Mouse (Mus musculus) MEL (cell line): ENCODE measurements around the gene Ripply3. TPM values are rescaled to one million over a fixed set of nuclear protein-coding genes. Genes with fewer than 3 reads are reported as not detected.
A peak's percentile ranks its signal among the peaks of the same experiment; 100 is the strongest.

Experiments
- DNase-seq: peaks from one replicate; pipeline ENCODE4 v3.0.0; 2011; ENCODE audit warnings: low read depth, low spot score
- H3K27ac ChIP-seq: 2 replicates; pipeline ENCODE4 v1.5.1; 2012; ENCODE audit warnings: low read depth, mild to moderate bottlenecking, control low read depth, low read length, moderate library complexity; ENCODE audit not compliant: control insufficient read depth
- H3K27me3 ChIP-seq, 2 experiments: fragments of 150-350 bp in 1 of 2; sonication (generic) in 1 of 2; 2 replicates each; pipeline ENCODE4 v1.6.1; 2012; ENCODE audit warnings: low read length in 2 of 2, mild to moderate bottlenecking in 2 of 2, improper control_type of control experiment in 1 of 2, moderate library complexity in 1 of 2; ENCODE audit not compliant: insufficient read depth in 2 of 2, control insufficient read depth in 1 of 2
- H3K36me3 ChIP-seq, 2 experiments: 2 replicates each; pipeline ENCODE4 v1.6.1; 2012 to 2014; ENCODE audit warnings: low read length in 2 of 2, improper control_type of control experiment in 1 of 2, inconsistent platforms in 1 of 2, mild to moderate bottlenecking in 1 of 2; ENCODE audit not compliant: insufficient read depth in 2 of 2, control insufficient read depth in 1 of 2
- H3K4me1 ChIP-seq, 2 experiments: fragments of 150-350 bp in 1 of 2; sonication (generic) in 1 of 2; 2 replicates each; pipeline ENCODE4 v1.6.1; 2012; ENCODE audit warnings: low read length in 2 of 2, improper control_type of control experiment in 1 of 2, mild to moderate bottlenecking in 1 of 2; ENCODE audit not compliant: insufficient read depth in 2 of 2, control insufficient read depth in 1 of 2
- H3K4me3 ChIP-seq, 2 experiments: fragments of 150-350 bp in 1 of 2; sonication (generic) in 1 of 2; 2 replicates each; pipeline ENCODE4 v1.5.1; 2012; ENCODE audit warnings: low read depth in 2 of 2, low read length in 2 of 2, mild to moderate bottlenecking in 2 of 2, moderate library complexity in 2 of 2, control low read depth in 1 of 2, improper control_type of control experiment in 1 of 2; ENCODE audit not compliant: control insufficient read depth in 1 of 2, insufficient read depth in 1 of 2
- H3K79me2 ChIP-seq: 2 replicates; pipeline ENCODE4 v1.6.1; 2012; ENCODE audit warnings: mild to moderate bottlenecking, low read length, moderate library complexity; ENCODE audit not compliant: control insufficient read depth, poor library complexity, insufficient read depth
- H3K9ac ChIP-seq: 2 replicates; pipeline ENCODE4 v1.6.1; 2012; ENCODE audit warnings: low read depth, mild to moderate bottlenecking, control low read depth, low read length, moderate library complexity; ENCODE audit not compliant: control insufficient read depth, poor library complexity, severe bottlenecking
- H3K9me3 ChIP-seq: fragments of 150-350 bp; sonication (generic); replicated peaks from 2 replicates; pipeline ENCODE4 v1.6.1; 2012; ENCODE audit warnings: mild to moderate bottlenecking, low read length, improper control_type of control experiment, moderate library complexity; ENCODE audit not compliant: insufficient read depth
- BHLHE40 ChIP-seq: IDR thresholded peaks from 2 replicates; pipeline ENCODE4 v1.6.1; 2012; ENCODE audit warnings: low read depth, mild to moderate bottlenecking, inconsistent platforms, low read length, improper control_type of control experiment, borderline replicate concordance
- CHD1 ChIP-seq: IDR thresholded peaks from 2 replicates; pipeline ENCODE4 v1.6.1; 2012; ENCODE audit warnings: low read depth, mild to moderate bottlenecking, inconsistent platforms, low read length, improper control_type of control experiment
- CHD2 ChIP-seq: IDR thresholded peaks from 2 replicates; pipeline ENCODE4 v1.6.1; 2011; ENCODE audit warnings: low read length, improper control_type of control experiment
- CTCF ChIP-seq, 3 experiments: IDR thresholded peaks in 2 of 3; conservative IDR thresholded peaks in 1 of 3; 2 replicates each; pipeline ENCODE4 v1.5.1; 2011 to 2012; ENCODE audit warnings: low read length in 3 of 3, low read depth in 2 of 3, mild to moderate bottlenecking in 2 of 3, improper control_type of control experiment in 1 of 3, inconsistent platforms in 1 of 3, mixed read lengths in 1 of 3, moderate library complexity in 1 of 3; ENCODE audit not compliant: control insufficient read depth in 1 of 3, insufficient read depth in 1 of 3, poor library complexity in 1 of 3, severe bottlenecking in 1 of 3
- E2F4 ChIP-seq: IDR thresholded peaks from 2 replicates; pipeline ENCODE4 v1.6.1; 2011; ENCODE audit warnings: low read depth, low read length, improper control_type of control experiment, borderline replicate concordance
- ELF1 ChIP-seq: IDR thresholded peaks from 2 replicates; pipeline ENCODE4 v1.6.1; 2014; ENCODE audit warnings: low read depth, mild to moderate bottlenecking, inconsistent platforms, low read length, improper control_type of control experiment, moderate library complexity
- EP300 ChIP-seq, 2 experiments: IDR thresholded peaks; 2 replicates each; pipeline ENCODE4 v1.6.1; 2011; ENCODE audit warnings: improper control_type of control experiment in 2 of 2, low read length in 2 of 2, low read depth in 1 of 2, mild to moderate bottlenecking in 1 of 2
- ETS1 ChIP-seq: IDR thresholded peaks from 2 replicates; pipeline ENCODE4 v1.6.1; 2012; ENCODE audit warnings: low read depth, mild to moderate bottlenecking, inconsistent platforms, low read length, improper control_type of control experiment, moderate library complexity
- GABPA ChIP-seq: IDR thresholded peaks from 2 replicates; pipeline ENCODE4 v1.6.1; 2012; ENCODE audit warnings: low read depth, mild to moderate bottlenecking, inconsistent platforms, low read length, improper control_type of control experiment, moderate library complexity
- GATA1 ChIP-seq: IDR thresholded peaks from 2 replicates; pipeline ENCODE4 v1.6.1; 2011; ENCODE audit warnings: low read depth, low read length, improper control_type of control experiment
- HCFC1 ChIP-seq: IDR thresholded peaks from 2 replicates; pipeline ENCODE4 v1.6.1; 2012; ENCODE audit warnings: low read depth, mild to moderate bottlenecking, inconsistent platforms, low read length, improper control_type of control experiment, moderate library complexity
- JUND ChIP-seq: IDR thresholded peaks from 2 replicates; pipeline ENCODE4 v1.6.1; 2011; ENCODE audit warnings: low read depth, mild to moderate bottlenecking, improper control_type of control experiment, low read length
- KAT2A ChIP-seq: conservative IDR thresholded peaks from 2 replicates; pipeline ENCODE4 v1.6.1; 2012; ENCODE audit warnings: low read depth, low read length, improper control_type of control experiment, inconsistent platforms
- MAX ChIP-seq: IDR thresholded peaks from 2 replicates; pipeline ENCODE4 v1.6.1; 2011; ENCODE audit warnings: low read length, improper control_type of control experiment
- MAZ ChIP-seq: IDR thresholded peaks from 2 replicates; pipeline ENCODE4 v1.6.1; 2012; ENCODE audit warnings: low read depth, mild to moderate bottlenecking, inconsistent platforms, low read length, improper control_type of control experiment
- MEF2A ChIP-seq: IDR thresholded peaks from 2 replicates; pipeline ENCODE4 v1.6.1; 2014; ENCODE audit warnings: low read depth, mild to moderate bottlenecking, inconsistent platforms, low read length, improper control_type of control experiment; ENCODE audit not compliant: poor library complexity, insufficient replicate concordance, severe bottlenecking; ENCODE audit errors: extremely low read depth
- MXI1 ChIP-seq: IDR thresholded peaks from 2 replicates; pipeline ENCODE4 v1.6.1; 2011; ENCODE audit warnings: mild to moderate bottlenecking, low read depth, low read length, improper control_type of control experiment
- MYB ChIP-seq: IDR thresholded peaks from 2 replicates; pipeline ENCODE4 v1.6.1; 2011; ENCODE audit warnings: mild to moderate bottlenecking, low read depth, low read length, improper control_type of control experiment
- MYC ChIP-seq: IDR thresholded peaks from 2 replicates; pipeline ENCODE4 v1.6.1; 2011; ENCODE audit warnings: low read depth, mild to moderate bottlenecking, low read length, improper control_type of control experiment, moderate library complexity
- NELFE ChIP-seq: IDR thresholded peaks from 2 replicates; pipeline ENCODE4 v1.6.1; 2011; ENCODE audit warnings: low read depth, low read length, improper control_type of control experiment
- NRF1 ChIP-seq: IDR thresholded peaks from 2 replicates; pipeline ENCODE4 v1.6.1; 2014; ENCODE audit warnings: low read depth, mild to moderate bottlenecking, inconsistent platforms, low read length, improper control_type of control experiment, moderate library complexity; ENCODE audit not compliant: poor library complexity, insufficient read depth, severe bottlenecking
- POLR2A ChIP-seq, 2 experiments: IDR thresholded peaks; 2 replicates each; pipeline ENCODE4 v1.6.1; 2011 to 2012; ENCODE audit warnings: low read length in 2 of 2, mild to moderate bottlenecking in 2 of 2, control low read depth in 1 of 2, improper control_type of control experiment in 1 of 2, low read depth in 1 of 2, moderate library complexity in 1 of 2; ENCODE audit not compliant: control insufficient read depth in 1 of 2, insufficient read depth in 1 of 2, poor library complexity in 1 of 2
- POLR2AphosphoS2 ChIP-seq: IDR thresholded peaks from 2 replicates; pipeline ENCODE4 v1.6.1; 2011; ENCODE audit warnings: low read length, improper control_type of control experiment
- POLR2AphosphoS5 ChIP-seq: IDR thresholded peaks from 2 replicates; pipeline ENCODE4 v1.6.1; 2012; ENCODE audit warnings: low read depth, borderline replicate concordance, mild to moderate bottlenecking, inconsistent platforms, low read length, moderate library complexity, mixed read lengths
- RAD21 ChIP-seq: IDR thresholded peaks from 2 replicates; pipeline ENCODE4 v1.6.1; 2011; ENCODE audit warnings: mild to moderate bottlenecking, low read depth, low read length, improper control_type of control experiment
- RCOR1 ChIP-seq: IDR thresholded peaks from 2 replicates; pipeline ENCODE4 v1.6.1; 2012; ENCODE audit warnings: low read depth, mild to moderate bottlenecking, inconsistent platforms, low read length, improper control_type of control experiment
- SIN3A ChIP-seq: IDR thresholded peaks from 2 replicates; pipeline ENCODE4 v1.6.1; 2012; ENCODE audit warnings: low read length, improper control_type of control experiment, inconsistent platforms
- SMC3 ChIP-seq: IDR thresholded peaks from 2 replicates; pipeline ENCODE4 v1.6.1; 2011; ENCODE audit warnings: low read depth, low read length, improper control_type of control experiment
- TAL1 ChIP-seq: IDR thresholded peaks from 2 replicates; pipeline ENCODE4 v1.6.1; 2012; ENCODE audit warnings: mild to moderate bottlenecking, inconsistent platforms, low read length, moderate library complexity, mixed read lengths
- TBP ChIP-seq: IDR thresholded peaks from 2 replicates; pipeline ENCODE4 v1.8.0; 2011; ENCODE audit warnings: low read depth, low read length, improper control_type of control experiment
- TCF12 ChIP-seq: IDR thresholded peaks from 2 replicates; pipeline ENCODE4 v1.6.1; 2014; ENCODE audit warnings: low read depth, mild to moderate bottlenecking, inconsistent platforms, low read length, improper control_type of control experiment, moderate library complexity
- UBTF ChIP-seq: IDR thresholded peaks from 2 replicates; pipeline ENCODE4 v1.6.1; 2012; ENCODE audit warnings: low read depth, mild to moderate bottlenecking, inconsistent platforms, low read length, improper control_type of control experiment, moderate library complexity, borderline replicate concordance; ENCODE audit not compliant: insufficient read depth
- USF1 ChIP-seq: IDR thresholded peaks from 2 replicates; pipeline ENCODE4 v1.6.1; 2014; ENCODE audit warnings: low read depth, mild to moderate bottlenecking, inconsistent platforms, low read length, improper control_type of control experiment, moderate library complexity
- USF2 ChIP-seq, 2 experiments: IDR thresholded peaks; 2 replicates each; pipeline ENCODE4 v1.6.1; 2011 to 2012; ENCODE audit warnings: improper control_type of control experiment in 2 of 2, low read length in 2 of 2, borderline replicate concordance in 1 of 2, inconsistent platforms in 1 of 2, low read depth in 1 of 2, mild to moderate bottlenecking in 1 of 2; ENCODE audit not compliant: insufficient read depth in 1 of 2
- ZC3H11A ChIP-seq: IDR thresholded peaks from 2 replicates; pipeline ENCODE4 v1.6.1; 2012; ENCODE audit warnings: low read depth, mild to moderate bottlenecking, inconsistent platforms, low read length, improper control_type of control experiment
- ZKSCAN1 ChIP-seq: IDR thresholded peaks from 2 replicates; pipeline ENCODE4 v1.6.1; 2012; ENCODE audit warnings: low read depth, mild to moderate bottlenecking, inconsistent platforms, low read length, improper control_type of control experiment, moderate library complexity
- ZMIZ1 ChIP-seq: IDR thresholded peaks from 2 replicates; pipeline ENCODE4 v1.6.1; 2012; ENCODE audit warnings: low read depth, mild to moderate bottlenecking, inconsistent platforms, low read length, improper control_type of control experiment, moderate library complexity
- ZNF384 ChIP-seq: IDR thresholded peaks from 2 replicates; pipeline ENCODE4 v1.6.1; 2012; ENCODE audit warnings: low read depth, mild to moderate bottlenecking, inconsistent platforms, low read length, improper control_type of control experiment
- polyA plus RNA-seq, 2 experiments: library from polyadenylated mRNA; stranded (reverse) in 1 of 2; unstranded in 1 of 2; fragments of >175 nt in 1 of 2; fragments of >200 nt in 1 of 2; gene quantifications; 2 replicates each; pipeline versions ENCODE4 v1.2.1 to v1.2.4; 2012; ENCODE audit warnings: low replicate concordance in 2 of 2, low read depth in 1 of 2; ENCODE audit not compliant: insufficient read length in 2 of 2, insufficient read depth in 1 of 2, missing spikeins in 1 of 2
- total RNA-seq: library from RNA; depleted of rRNA; stranded (reverse); fragments of 300-350 nt; gene quantifications from 2 replicates; pipeline ENCODE4 v1.2.3, GENCODE M21; 2012

Ripply3 gene
- total and polyA plus RNA-seq, 3 experiments = 0.18 to 0.35 TPM; not detected in 1

GRCm38 (mm10) chr16:94317752-94318151 lies 10.5 kb upstream of the Ripply3 start:
- Histone ChIP-seq H3K79me2 (peaks cover 1% of the 10 kb centered on the region; the same call in 1 of the 2 replicates), H3K4me3 (0 out of 4 replicates have a peak overlapping the region, but pooled peaks of 1 of the 2 experiments have one; percentile 1), H3K9ac (peak overlapping the region; percentile 11; the same call in 1 of the 2 replicates), H3K36me3 (peaks cover 0 to 28% of the 10 kb centered on the region in 2 experiments; a peak in 2 of 4 replicates), H3K9me3 (no peaks in the 10 kb centered on the region), H3K27ac (no peak overlapping the region), H3K4me1 (peaks cover 23 to 33% of the 10 kb centered on the region in 2 experiments)
- peak; percentile 59 for DNase-seq
- TF ChIP-seq GATA1 (peak; percentile 72), USF1 (no peak), GABPA (no peak), POLR2AphosphoS5 (no peak), ZC3H11A (no peak), MAZ (no peak), RAD21 (no peak), CTCF (IDR thresholded peaks at IDR 0.05 in 2 of 3, conservative IDR thresholded peaks at IDR 0.05 in 1 of 3; ENCODE audit: control insufficient read depth in 1 of 3, insufficient read depth in 1 of 3, low read depth in 2 of 3, low read length in 3 of 3, poor library complexity in 1 of 3, severe bottlenecking in 1 of 3) (no peak), HCFC1 (peak; percentile 28; the same call in 1 of the 2 replicates), USF2 (IDR thresholded peaks at IDR 0.05; ENCODE audit: borderline replicate concordance in 1 of 2, insufficient read depth in 1 of 2, low read depth in 1 of 2, low read length in 2 of 2) (no peak), TCF12 (peak; percentile 42), POLR2A (IDR thresholded peaks at IDR 0.05; ENCODE audit: control insufficient read depth in 1 of 2, insufficient read depth in 1 of 2, low read depth in 1 of 2, low read length in 2 of 2, poor library complexity in 1 of 2) (no peak), ETS1 (peak; percentile 77), ZKSCAN1 (no peak), ZNF384 (no peak), RCOR1 (peak; percentile 40), ZMIZ1 (no peak), UBTF (no peak), KAT2A (no peak), BHLHE40 (no peak), MEF2A (no peak), MYB (no peak), NELFE (no peak), SMC3 (no peak), NRF1 (no peak), EP300 (IDR thresholded peaks at IDR 0.05; ENCODE audit: low read depth in 1 of 2, low read length in 2 of 2) (peak; percentile 31 to 43; a peak in 1 of 4 replicates), JUND (no peak), CHD2 (no peak), POLR2AphosphoS2 (no peak), TAL1 (no peak), MAX (no peak), MYC (no peak), E2F4 (no peak), CHD1 (no peak), MXI1 (peak; percentile 36; the same call in 1 of the 2 replicates), ELF1 (0 out of 2 replicates have a peak, but pooled peaks have one; percentile 52), SIN3A (peak; percentile 47), TBP (no peak)
- TF ChIP-seq, all 39 proteins: peak for 9
- no peaks in the 10 kb centered on the region for H3K27me3 ChIP-seq
